Mouse (Mus musculus) liver (tissue): ENCODE data around the gene Nav2.

Experiments used
- DNase-seq: peaks from one replicate; pipeline ENCODE4 v3.0.0-alpha.2; 2020; ENCODE audit warnings: mixed read lengths

The Nav2 gene

GRCm38 (mm10) chr7:49064792-49065521 lies 156.4 kb downstream of the Nav2 start:
- no peak for DNase-seq

- no peak for DNase-seq
Measured at GRCm38 (mm10) chr7:49065621-49066475, 157.3 kb downstream of the Nav2 start.

GRCm38 (mm10) chr7:49066828-49067227 lies 158.3 kb downstream of the Nav2 start:
- no peak for DNase-seq

GRCm38 (mm10) chr7:49069396-49069961 lies 161.0 kb downstream of the Nav2 start:
- no peak for DNase-seq

- no peak for DNase-seq
Measured at GRCm38 (mm10) chr7:49070621-49071020, 162.1 kb downstream of the Nav2 start.

- no peak for DNase-seq
Measured at GRCm38 (mm10) chr7:49071141-49071567, 162.6 kb downstream of the Nav2 start.

- no peak for DNase-seq
Measured at GRCm38 (mm10) chr7:49075333-49075934, 166.9 kb downstream of the Nav2 start.

GRCm38 (mm10) chr7:49076283-49076694 lies 167.8 kb downstream of the Nav2 start:
- no peak for DNase-seq

- no peak for DNase-seq
Measured at GRCm38 (mm10) chr7:49078930-49079329, 170.4 kb downstream of the Nav2 start.

GRCm38 (mm10) chr7:49082585-49083165 lies 174.2 kb downstream of the Nav2 start:
- no peak for DNase-seq

GRCm38 (mm10) chr7:49084768-49085167 lies 176.3 kb downstream of the Nav2 start:
- no peak for DNase-seq

GRCm38 (mm10) chr7:49085759-49086158 lies 177.2 kb downstream of the Nav2 start:
- DNase-seq = no peak

GRCm38 (mm10) chr7:49087154-49087553 lies 178.6 kb downstream of the Nav2 start:
- DNase-seq = no peak

GRCm38 (mm10) chr7:49088198-49088912 lies 179.8 kb downstream of the Nav2 start:
- no peak for DNase-seq

- DNase-seq = no peak
Measured at GRCm38 (mm10) chr7:49091371-49091770, 182.9 kb downstream of the Nav2 start.

- no peak for DNase-seq
Measured at GRCm38 (mm10) chr7:49091921-49092320, 183.4 kb downstream of the Nav2 start.

- DNase-seq = no peak
Measured at GRCm38 (mm10) chr7:49093596-49093995, 185.1 kb downstream of the Nav2 start.

- DNase-seq = no peak
Measured at GRCm38 (mm10) chr7:49094531-49094930, 186.0 kb downstream of the Nav2 start.

- DNase-seq = no peak
Measured at GRCm38 (mm10) chr7:49101291-49101690, 192.8 kb downstream of the Nav2 start.

- no peak for DNase-seq
Measured at GRCm38 (mm10) chr7:49102223-49102622, 193.7 kb downstream of the Nav2 start.

GRCm38 (mm10) chr7:49104376-49104775 lies 195.9 kb downstream of the Nav2 start:
- peak; percentile 79 for DNase-seq

GRCm38 (mm10) chr7:49104793-49105192 lies 196.3 kb downstream of the Nav2 start:
- DNase-seq = no peak
